Mouse (Mus musculus): Measurements from ENCODE around the gene Scamp1. TPM values are rescaled to one million over a fixed set of nuclear protein-coding genes. Genes with fewer than 3 reads are reported as not detected.

Gene Scamp1
- 1 to 10 TPM; 6.2 to 6.4 TPM for total RNA-seq (2023)

DNA sequence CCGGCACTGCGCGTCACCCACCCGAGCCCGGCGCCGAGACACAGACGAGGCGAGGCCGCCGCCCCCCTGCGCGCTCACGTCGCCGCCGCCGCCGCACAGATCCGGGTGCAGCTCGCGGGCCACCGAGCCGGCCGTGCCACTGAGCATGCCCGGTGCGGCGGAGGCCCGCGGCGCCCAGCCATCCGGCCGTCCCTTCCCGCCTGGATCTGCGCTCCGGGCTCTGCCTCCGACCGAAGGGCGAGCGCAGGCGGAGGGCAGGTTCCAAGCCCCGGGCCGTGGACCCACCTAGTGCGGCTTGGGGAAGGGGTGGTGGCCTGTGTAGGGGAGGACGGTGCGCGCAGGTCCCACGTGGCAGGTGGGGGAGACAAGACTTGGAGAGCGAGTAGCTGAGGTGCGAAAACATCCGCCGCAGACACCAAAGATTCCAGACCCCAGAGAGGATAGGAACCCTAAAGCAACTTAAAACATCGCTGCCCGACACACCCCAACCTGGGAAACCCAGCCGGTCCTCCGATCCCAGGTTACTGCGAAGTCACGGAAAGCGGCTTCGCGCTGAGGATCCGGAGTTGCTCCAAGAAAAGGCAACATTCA is at the start of gene Scamp1:
Gene Scamp1, minus strand, starts transcription at position 577 of the 591 bp plus-strand sequence.

Other genes with a start within 250 kb of the Scamp1 start
- under 1 TPM in 1 of 2 experiments, not detected in 1; 0.15 TPM for gene Lhfpl2, start 228.1 kb downstream of the Scamp1 start, total RNA-seq (2023)
- 10 to 100 TPM; 61.9 to 62.2 TPM for gene Ap3b1, start 73.1 kb upstream of the Scamp1 start, total RNA-seq (2023)